In genomic region chr4:120287290-120288111, GRCm38 (mm10) we compare ENCODE assay signal across 7 mouse cellular contexts. TPM values are rescaled to one million over a fixed set of nuclear protein-coding genes. Genes with fewer than 3 reads are reported as not detected.
DNase-seq lines count a peak whose midpoint lies in the region; ATAC-seq and TF ChIP-seq lines count a peak whose summit lies in the region.

Gene Foxo6 (minus strand): TSS chr4:120287349.

- no peak; the same call in 1 of the 2 replicates for TF ChIP-seq POLR2A in small intestine, adult 2 months (IDR thresholded peaks at IDR 0.05; ENCODE audit: low read depth, low read length)

- peak within 1 kb of the TSS; percentile 64 for H3K4me3 ChIP-seq in intestine, embryonic 16.5 days (ENCODE audit: low read length)
- H3K4me3 ChIP-seq in midbrain, embryonic 12.5 days, result peak within 1 kb of the TSS; percentile 76
- peak within 1 kb of the TSS; percentile 65 for H3K4me3 ChIP-seq in small intestine, adult 2 months (ENCODE audit: low read depth, low read length)

- TF ChIP-seq CTCF in small intestine, adult 2 months (IDR thresholded peaks at IDR 0.05; ENCODE audit: extremely low read depth, insufficient read length, insufficient replicate concordance, low read depth, low read length), result peak; percentile 66

- intact Hi-C loops in left cerebral cortex, postnatal 36 days (cut with DNase I), result loop anchor here (1.0 to 5.0 kb wide), 3 partner anchors 40 to 80 kb away; no protein-coding TSS in a partner anchor

- H3K9me3 ChIP-seq in intestine, embryonic 16.5 days (ENCODE audit: control insufficient read depth, low read length), result no peaks in the 10 kb centered on the region
- H3K9me3 ChIP-seq in midbrain, embryonic 12.5 days, result no peaks in the 10 kb centered on the region

- peak within 1 kb of the TSS; percentile 98 for H3K4me2 ChIP-seq in intestine, embryonic 16.5 days (ENCODE audit: low read depth, low read length)
- peak within 1 kb of the TSS; percentile 100 for H3K4me2 ChIP-seq in midbrain, embryonic 12.5 days (replicated peaks)

- H3K36me3 ChIP-seq in intestine, embryonic 16.5 days (ENCODE audit: control insufficient read depth, insufficient read depth, low read length), result no peaks in the 10 kb centered on the region
- H3K36me3 ChIP-seq in midbrain, embryonic 12.5 days, result no peaks in the 10 kb centered on the region
- no peaks in the 10 kb centered on the region for H3K36me3 ChIP-seq in small intestine, adult 2 months (ENCODE audit: control insufficient read depth, insufficient read depth, low read length)

- H3K4me1 ChIP-seq in intestine, embryonic 16.5 days (ENCODE audit: control insufficient read depth, insufficient read depth, low read length), result peaks cover 23% of the 10 kb centered on the region
- H3K4me1 ChIP-seq in midbrain, embryonic 12.5 days, result peaks cover 46% of the 10 kb centered on the region
- peaks cover 17% of the 10 kb centered on the region for H3K4me1 ChIP-seq in small intestine, adult 2 months (ENCODE audit: control insufficient read depth, insufficient read depth, insufficient read length, low read length)

- DNase-seq in adrenal gland, adult 8-10 months, result peak; percentile 96
- peak; percentile 99 for DNase-seq in embryo, embryonic 9.5 days (ENCODE audit: extremely low spot score)
- peak; percentile 89 to 90 for DNase-seq in gastrocnemius, postnatal 4 days (ENCODE audit: low spot score in 2 of 2)
- DNase-seq in left cerebral cortex, postnatal 36 days (ENCODE audit: low spot score in 2 of 2), result peak; percentile 95 to 97

- H3K27ac ChIP-seq in intestine, embryonic 16.5 days (ENCODE audit: low read length), result peak within 1 kb of the TSS; percentile 23; the same call in 1 of the 2 replicates
- H3K27ac ChIP-seq in midbrain, embryonic 12.5 days (replicated peaks), result peak within 1 kb of the TSS; percentile 52
- no peak within 1 kb of the TSS for H3K27ac ChIP-seq in small intestine, adult 2 months (ENCODE audit: insufficient read depth, low read depth, low read length)

- ATAC-seq in intestine, embryonic 16.5 days, result peak; percentile 92
- peak; percentile 85 for ATAC-seq in midbrain, embryonic 12.5 days (ENCODE audit: low FRiP score, low read depth)

- WGBS in intestine, embryonic 16.5 days, result under 1% methylated on average over 95 of the region's 99 CpGs
- WGBS in midbrain, embryonic 12.5 days, result 0% methylated on average over 63 of the region's 99 CpGs
- under 1% methylated on average over 93 of the region's 99 CpGs for WGBS in small intestine, adult 2 months

- H3K27me3 ChIP-seq in intestine, embryonic 16.5 days (replicated peaks; ENCODE audit: control insufficient read depth, insufficient read depth, low read length), result peaks cover 35% of the 10 kb centered on the region
- peaks cover 79% of the 10 kb centered on the region for H3K27me3 ChIP-seq in midbrain, embryonic 12.5 days
- H3K27me3 ChIP-seq in small intestine, adult 2 months (ENCODE audit: control insufficient read depth, insufficient read depth, low read length), result peaks cover 14% of the 10 kb centered on the region

- H3K9ac ChIP-seq in intestine, embryonic 16.5 days (ENCODE audit: low read depth, low read length), result peak within 1 kb of the TSS; percentile 72
- H3K9ac ChIP-seq in midbrain, embryonic 12.5 days (replicated peaks), result peak within 1 kb of the TSS; percentile 72

RNA-seq across cellular contexts. Expression of gene Foxo6, which starts in this region (rescaled TPM):
- 1 to 10 TPM in 2 of 4 experiments, under 1 TPM in 2; 0.90 to 1.6 (median 1.1) TPM for total RNA-seq in adrenal gland, adult 8-10 months (2022)
- total RNA-seq in gastrocnemius, postnatal 4 days (2021), result 10 to 100 TPM in 1 of 2 experiments, 1 to 10 TPM in 1; 8.8 to 10.2 TPM
- 0.11 and 0.12 TPM in 2 replicates for polyA plus RNA-seq in intestine, embryonic 16.5 days (2015; fragmentation: Nextera tagmentation; extraction: Ambion mirVana)
- 10 to 100 TPM; 12.4 to 15.8 TPM for total RNA-seq in left cerebral cortex, postnatal 36 days (2021)
- polyA plus RNA-seq in midbrain, embryonic 12.5 days (2016; fragmentation: Nextera tagmentation; extraction: Ambion mirVana), result 0.15 and 0.25 TPM in 2 replicates
- 7.2 and 38.9 TPM in 2 replicates for polyA plus RNA-seq in small intestine, adult 2 months (2012; rRNA removed)

Comparison
In these comparisons a context has a peak if more than half of its experiments do, and no peak if none do; other contexts are left out.
1. Peak in ATAC-seq, H3K4me3 ChIP-seq, H3K27ac ChIP-seq, H3K9ac ChIP-seq and H3K4me2 ChIP-seq in intestine, embryonic 16.5 days; RNA of the gene not detected or under 1 TPM.
2. Peak in ATAC-seq, H3K4me3 ChIP-seq, H3K27ac ChIP-seq, H3K9ac ChIP-seq and H3K4me2 ChIP-seq in midbrain, embryonic 12.5 days; RNA of the gene not detected or under 1 TPM.